Comparison of ENCODE assay signal across 9 mouse cellular contexts in genomic region chr5:134617071-134617470, GRCm38 (mm10). TPM values are rescaled to one million over a fixed set of nuclear protein-coding genes. Genes with fewer than 3 reads are reported as not detected.
DNase-seq lines count a peak whose midpoint lies in the region; TF ChIP-seq lines count a peak whose summit lies in the region.
"Had no signal": no experiment of that assay in that cellular context is flagged by ENCODE, and none has a peak within 500 bp of the region (broad histone marks: within the 10 kb centered on the region; RNA-seq: fewer than 3 reads in every experiment).

No protein-coding gene starts in this region.

- H3K27ac ChIP-seq in MEL (ENCODE audit: control insufficient read depth, low read depth, low read length): no peak overlapping the region
- H3K27ac ChIP-seq in small intestine, adult 2 months (ENCODE audit: insufficient read depth, low read depth, low read length): no peak overlapping the region
- H3K27ac ChIP-seq: heart, embryonic 15.5 days; stomach, embryonic 15.5 days had no signal

- peaks cover 0 to 3% of the 10 kb centered on the region in 2 experiments; a peak in 1 of 4 replicates for H3K36me3 ChIP-seq in MEL (ENCODE audit: control insufficient read depth in 1 of 2, insufficient read depth in 2 of 2, low read length in 2 of 2)
- peaks cover 36% of the 10 kb centered on the region for H3K36me3 ChIP-seq in small intestine, adult 2 months (ENCODE audit: control insufficient read depth, insufficient read depth, low read length)

- H3K27me3 ChIP-seq in MEL (ENCODE audit: control insufficient read depth in 1 of 2, insufficient read depth in 2 of 2, low read length in 2 of 2): no peaks in the 10 kb centered on the region
- no peaks in the 10 kb centered on the region for H3K27me3 ChIP-seq in small intestine, adult 2 months (ENCODE audit: control insufficient read depth, insufficient read depth, low read length)
- H3K27me3 ChIP-seq: heart, embryonic 15.5 days; stomach, embryonic 15.5 days had no signal

- peak; percentile 76 to 91 (median 86) for TF ChIP-seq CTCF in MEL (IDR thresholded peaks at IDR 0.05 in 2 of 3, conservative IDR thresholded peaks at IDR 0.05 in 1 of 3; ENCODE audit: control insufficient read depth in 1 of 3, insufficient read depth in 1 of 3, low read depth in 2 of 3, low read length in 3 of 3, poor library complexity in 1 of 3, severe bottlenecking in 1 of 3)
- TF ChIP-seq CTCF in small intestine, adult 2 months (IDR thresholded peaks at IDR 0.05; ENCODE audit: extremely low read depth, insufficient read length, insufficient replicate concordance, low read depth, low read length): peak; percentile 84; the same call in 1 of the 2 replicates

- H3K9me3 ChIP-seq in MEL (replicated peaks; ENCODE audit: insufficient read depth, low read length): no peaks in the 10 kb centered on the region
- H3K9me3 ChIP-seq: heart, embryonic 15.5 days; stomach, embryonic 15.5 days had no signal

- no peak for TF ChIP-seq EP300 in MEL (IDR thresholded peaks at IDR 0.05; ENCODE audit: low read depth in 1 of 2, low read length in 2 of 2)

- no peak overlapping the region for H3K9ac ChIP-seq in MEL (ENCODE audit: control insufficient read depth, low read depth, low read length, poor library complexity, severe bottlenecking)
- H3K9ac ChIP-seq: heart, embryonic 15.5 days; stomach, embryonic 15.5 days had no signal

- no peaks in the 10 kb centered on the region for H3K79me2 ChIP-seq in MEL (ENCODE audit: control insufficient read depth, insufficient read depth, low read length, poor library complexity)

- H3K4me3 ChIP-seq in MEL (ENCODE audit: control insufficient read depth in 1 of 2, insufficient read depth in 1 of 2, low read depth in 2 of 2, low read length in 2 of 2): no peak overlapping the region
- H3K4me3 ChIP-seq in small intestine, adult 2 months (ENCODE audit: low read depth, low read length): no peak overlapping the region
- H3K4me3 ChIP-seq: heart, embryonic 15.5 days; stomach, embryonic 15.5 days had no signal

- H3K4me1 ChIP-seq in MEL (ENCODE audit: control insufficient read depth in 1 of 2, insufficient read depth in 2 of 2, low read length in 2 of 2): no peaks in the 10 kb centered on the region; a peak in 1 of 4 replicates
- H3K4me1 ChIP-seq in small intestine, adult 2 months (ENCODE audit: control insufficient read depth, insufficient read depth, insufficient read length, low read length): no peaks in the 10 kb centered on the region
- H3K4me1 ChIP-seq: stomach, embryonic 15.5 days had no signal

- DNase-seq in CD4-positive, CD25-positive, alpha-beta regulatory T cell, adult 2 months (ENCODE audit: low read depth, low spot score): peak; percentile 73
- DNase-seq in MEL (ENCODE audit: low read depth, low spot score): peak; percentile 56
- peak; percentile 49 to 57 for DNase-seq in cerebellum, adult 18-20 months
- DNase-seq in gastrocnemius, adult 8-10 months (ENCODE audit: low spot score in 2 of 2): peak; percentile 32 to 44
- DNase-seq in kidney, postnatal 4 days: peak; percentile 80 to 82
- DNase-seq in lung, postnatal 10 days: peak; percentile 82

- 36% methylated on average over 3 of the region's 3 CpGs for WGBS in small intestine, adult 2 months

- TF ChIP-seq RAD21 in MEL (IDR thresholded peaks at IDR 0.05; ENCODE audit: low read depth, low read length): peak; percentile 68

- no peak for TF ChIP-seq POLR2A in MEL (IDR thresholded peaks at IDR 0.05; ENCODE audit: control insufficient read depth in 1 of 2, insufficient read depth in 1 of 2, low read depth in 1 of 2, low read length in 2 of 2, poor library complexity in 1 of 2)
- TF ChIP-seq POLR2A in small intestine, adult 2 months (IDR thresholded peaks at IDR 0.05; ENCODE audit: low read depth, low read length): no peak

TF ChIP-seq in MEL, 35 proteins besides CTCF, POLR2A, EP300 and RAD21:
- peak; percentile 70 for TF ChIP-seq SMC3 (IDR thresholded peaks at IDR 0.05; ENCODE audit: low read depth, low read length)
- TF ChIP-seq TAL1 (IDR thresholded peaks at IDR 0.05; ENCODE audit: low read length): no peak
- TF ChIP-seq ZC3H11A (IDR thresholded peaks at IDR 0.05; ENCODE audit: low read depth, low read length): no peak
- TF ChIP-seq JUND (IDR thresholded peaks at IDR 0.05; ENCODE audit: low read depth, low read length): no peak

RNA-seq across cellular contexts. Expression of gene Lat2, which starts 2.2 kb away (rescaled TPM):
- total RNA-seq in MEL (2012; rRNA removed): 0.46 and 0.92 TPM in 2 replicates
- polyA plus RNA-seq in MEL (2012; ENCODE audit: insufficient read depth in 1 of 2, insufficient read length in 2 of 2, low read depth in 1 of 2, low replicate concordance in 2 of 2, missing spikeins in 1 of 2): under 1 TPM in 1 of 2 experiments, not detected in 1; 0.79 TPM
- total RNA-seq in gastrocnemius, adult 8-10 months (2022): 1 to 10 TPM in 1 of 4 experiments, under 1 TPM in 2, not detected in 1; 0.59 to 1.9 (median 0.88) TPM
- polyA plus RNA-seq in small intestine, adult 2 months (2012; rRNA removed): 4.0 and 6.9 TPM in 2 replicates

RNA-seq across cellular contexts. Expression of gene Eif4h, which starts 22.2 kb away (rescaled TPM):
- total RNA-seq in MEL (2012; rRNA removed): 451 and 471 TPM in 2 replicates
- polyA plus RNA-seq in MEL (2012; ENCODE audit: insufficient read depth in 1 of 2, insufficient read length in 2 of 2, low read depth in 1 of 2, low replicate concordance in 2 of 2, missing spikeins in 1 of 2): 100 to 1,000 TPM; 167 to 515 TPM
- total RNA-seq in gastrocnemius, adult 8-10 months (2022): 10 to 100 TPM; 85.4 to 90.6 (median 87.9) TPM
- 99.4 and 256 TPM in 2 replicates for polyA plus RNA-seq in small intestine, adult 2 months (2012; rRNA removed)

RNA-seq across cellular contexts. Expression of gene Rfc2, which starts 35.9 kb away (rescaled TPM):
- 268 and 304 TPM in 2 replicates for total RNA-seq in MEL (2012; rRNA removed)
- 100 to 1,000 TPM in 1 of 2 experiments, not detected in 1; 424 TPM for polyA plus RNA-seq in MEL (2012; ENCODE audit: insufficient read depth in 1 of 2, insufficient read length in 2 of 2, low read depth in 1 of 2, low replicate concordance in 2 of 2, missing spikeins in 1 of 2)
- total RNA-seq in gastrocnemius, adult 8-10 months (2022): 10 to 100 TPM; 16.0 to 23.8 (median 19.5) TPM
- polyA plus RNA-seq in small intestine, adult 2 months (2012; rRNA removed): 15.1 and 35.4 TPM in 2 replicates

RNA-seq across cellular contexts. Expression of gene Syna, which starts 57.1 kb away (rescaled TPM):
- total RNA-seq in MEL (2012; rRNA removed): 0.07 TPM in 1 of 2 replicates, not detected in the other
- polyA plus RNA-seq in MEL (2012; ENCODE audit: insufficient read depth in 1 of 2, insufficient read length in 2 of 2, low read depth in 1 of 2, low replicate concordance in 2 of 2, missing spikeins in 1 of 2): under 1 TPM in 1 of 2 experiments, not detected in 1; 0.21 TPM
- not detected for total RNA-seq in gastrocnemius, adult 8-10 months (2022)
- 1.6 and 3.1 TPM in 2 replicates for polyA plus RNA-seq in small intestine, adult 2 months (2012; rRNA removed)

Comparison
In these comparisons a context has a peak if more than half of its experiments do, and no peak if none do; other contexts are left out.
1. RNA of gene Rfc2, which starts 35.9 kb away (total RNA-seq): 268 to 304 TPM in MEL; 16.0 to 23.8 TPM in gastrocnemius, adult 8-10 months; every median in the first group is over 10 times any median in the second.
2. Peak in every context shown above with its lines, with median percentiles within 50 percentile points of each other: DNase-seq.